Mouse (Mus musculus): ENCODE data around the gene Mylk.
"Not testable (repeated sequence)": the region's sequence is repeated elsewhere in the genome, so short reads cannot be mapped to it uniquely, and the experiment has no call there.

Mylk gene

GRCm38 (mm10) chr16:34745065-34745585 is at the start of gene Mylk:
TSS of gene Mylk (plus strand) at chr16:34745210.
- DNase-seq (ENCODE audit: low spot score in 2 of 2) = no peak

GRCm38 (mm10) chr16:34698721-34699120 is 46.3 kb upstream of the Mylk start:
- not testable (repeated sequence) for DNase-seq (ENCODE audit: low spot score in 2 of 2)

GRCm38 (mm10) chr16:34700165-34700827 is 44.7 kb upstream of the Mylk start:
- DNase-seq (ENCODE audit: low spot score in 2 of 2) = peak; percentile 42 to 55

- no peak for DNase-seq (ENCODE audit: low spot score in 2 of 2)
These were observed 44.2 kb upstream of the Mylk start for GRCm38 (mm10) chr16:34700828-34701216.

GRCm38 (mm10) chr16:34706019-34706418 is 39.0 kb upstream of the Mylk start:
- DNase-seq (ENCODE audit: low spot score in 2 of 2) = no peak

- DNase-seq (ENCODE audit: low spot score in 2 of 2) = no peak
These were observed 38.5 kb upstream of the Mylk start for GRCm38 (mm10) chr16:34706487-34706946.

- DNase-seq (ENCODE audit: low spot score in 2 of 2) = no peak
These were observed 33.5 kb upstream of the Mylk start for GRCm38 (mm10) chr16:34711481-34711880.

- DNase-seq (ENCODE audit: low spot score in 2 of 2) = no peak
These were observed 19.9 kb upstream of the Mylk start for GRCm38 (mm10) chr16:34725156-34725555.

- DNase-seq (ENCODE audit: low spot score in 2 of 2) = not testable (repeated sequence)
These were observed 16.4 kb upstream of the Mylk start for GRCm38 (mm10) chr16:34728610-34729009.

- no peak for DNase-seq (ENCODE audit: low spot score in 2 of 2)
These were observed 15.6 kb upstream of the Mylk start for GRCm38 (mm10) chr16:34729371-34729770.

- no peak for DNase-seq (ENCODE audit: low spot score in 2 of 2)
These were observed 6.3 kb upstream of the Mylk start for GRCm38 (mm10) chr16:34738656-34739233.

GRCm38 (mm10) chr16:34742930-34743329 is 2.1 kb upstream of the Mylk start:
- DNase-seq (ENCODE audit: low spot score in 2 of 2) = no peak

GRCm38 (mm10) chr16:34748081-34748720 is 3.2 kb downstream of the Mylk start:
- DNase-seq (ENCODE audit: low spot score in 2 of 2) = no peak

- no peak for DNase-seq (ENCODE audit: low spot score in 2 of 2)
These were observed 4.5 kb downstream of the Mylk start for GRCm38 (mm10) chr16:34749536-34749935.

- DNase-seq (ENCODE audit: low spot score in 2 of 2) = no peak
These were observed 7.0 kb downstream of the Mylk start for GRCm38 (mm10) chr16:34752026-34752425.

- no peak for DNase-seq (ENCODE audit: low spot score in 2 of 2)
These were observed 8.0 kb downstream of the Mylk start for GRCm38 (mm10) chr16:34752977-34753376.

- no peak for DNase-seq (ENCODE audit: low spot score in 2 of 2)
These were observed 12.0 kb downstream of the Mylk start for GRCm38 (mm10) chr16:34756991-34757390.

GRCm38 (mm10) chr16:34758205-34758604 is 13.2 kb downstream of the Mylk start:
- no peak for DNase-seq (ENCODE audit: low spot score in 2 of 2)

GRCm38 (mm10) chr16:34763959-34764591 is 19.1 kb downstream of the Mylk start:
- no peak for DNase-seq (ENCODE audit: low spot score in 2 of 2)

- DNase-seq (ENCODE audit: low spot score in 2 of 2) = no peak
These were observed 20.7 kb downstream of the Mylk start for GRCm38 (mm10) chr16:34765666-34766065.

GRCm38 (mm10) chr16:34766193-34766592 is 21.2 kb downstream of the Mylk start:
- no peak for DNase-seq (ENCODE audit: low spot score in 2 of 2)

GRCm38 (mm10) chr16:34767443-34767842 is 22.4 kb downstream of the Mylk start:
- DNase-seq (ENCODE audit: low spot score in 2 of 2) = no peak

Measured in natural killer cell, adult 2 months (primary cell).